Mouse (Mus musculus): ENCODE results near the gene Nudt16l1. TPM values are rescaled to one million over a fixed set of nuclear protein-coding genes. Genes with fewer than 3 reads are reported as not detected.
A peak's percentile ranks its signal among the peaks of the same experiment; 100 is the strongest.

Gene Nudt16l1
- total and polyA plus RNA-seq, 2 experiments, result 12.2 to 57.0 TPM

GRCm38 (mm10) chr16:4910758-4911157, 27.8 kb upstream of the Nudt16l1 start:
- no peak for DNase-seq (ENCODE audit: extremely low read depth, low read depth, low spot score)
- Histone ChIP-seq H3K36me3 (ENCODE audit: control insufficient read depth, insufficient read depth, low read length) (peaks cover 11% of the 10 kb centered on the region; the same call in 1 of the 2 replicates), H3K4me1 (ENCODE audit: control insufficient read depth, insufficient read depth, low read length) (peaks cover 21% of the 10 kb centered on the region), H3K79me2 (ENCODE audit: control insufficient read depth, insufficient read depth, low read length) (no peaks in the 10 kb centered on the region), H3K4me3 (ENCODE audit: insufficient read depth, low read depth, low read length) (no peak overlapping the region), H3K27ac (replicated peaks; ENCODE audit: insufficient read depth, low read depth, low read length) (no peak overlapping the region), H3K27me3 (ENCODE audit: control insufficient read depth, insufficient read depth, low read length) (no peaks in the 10 kb centered on the region), H3K9ac (ENCODE audit: low read depth, low read length) (no peak overlapping the region)
- WGBS, result 97% methylated on average over 8 of the region's 8 CpGs
- TF ChIP-seq POLR2A (IDR thresholded peaks at IDR 0.05; ENCODE audit: extremely low read depth, insufficient read depth, low read length), result no peak

DNA sequence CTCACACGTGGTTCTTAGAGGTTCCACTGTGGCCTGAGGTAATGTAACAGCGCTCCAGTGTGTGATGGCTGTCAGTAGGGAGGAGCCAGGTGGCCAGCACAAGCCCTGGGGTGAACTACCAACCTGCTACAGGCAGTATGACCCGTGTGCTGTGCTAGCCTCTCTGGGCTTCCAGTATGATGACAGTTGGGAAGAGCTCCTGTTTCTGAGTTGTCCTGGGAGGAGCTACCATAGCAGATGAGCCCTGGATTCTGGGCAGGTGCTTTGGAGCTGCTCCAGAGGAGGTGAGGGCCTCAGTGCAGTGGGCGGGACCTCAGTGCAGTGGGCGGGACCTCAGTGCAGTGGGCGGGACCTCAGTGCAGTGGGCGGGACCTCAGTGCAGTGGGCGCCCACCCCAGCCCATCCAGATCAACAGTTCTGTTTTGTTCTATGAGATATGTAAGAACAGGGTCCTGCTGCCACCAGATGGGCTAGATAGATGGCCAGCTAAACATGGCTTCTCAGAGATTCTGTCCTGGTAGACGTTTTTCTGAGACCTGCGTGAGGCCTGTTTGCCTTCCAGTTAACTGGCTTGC, 26.4 kb upstream of the Nudt16l1 start:
- DNase-seq (ENCODE audit: extremely low read depth, low read depth, low spot score), result no peak
- H3K79me2 ChIP-seq (ENCODE audit: control insufficient read depth, insufficient read depth, low read length), result no peaks in the 10 kb centered on the region
- H3K27me3 ChIP-seq (ENCODE audit: control insufficient read depth, insufficient read depth, low read length), result no peaks in the 10 kb centered on the region
- no peak overlapping the region for H3K9ac ChIP-seq (ENCODE audit: low read depth, low read length)
- H3K4me3 ChIP-seq (ENCODE audit: insufficient read depth, low read depth, low read length), result no peak overlapping the region
- no peak overlapping the region for H3K27ac ChIP-seq (replicated peaks; ENCODE audit: insufficient read depth, low read depth, low read length)
- WGBS, result 81% methylated on average over 10 of the region's 10 CpGs
- peaks cover 17% of the 10 kb centered on the region for H3K4me1 ChIP-seq (ENCODE audit: control insufficient read depth, insufficient read depth, low read length)
- peaks cover 17% of the 10 kb centered on the region; the same call in 1 of the 2 replicates for H3K36me3 ChIP-seq (ENCODE audit: control insufficient read depth, insufficient read depth, low read length)
- TF ChIP-seq CTCF (IDR thresholded peaks at IDR 0.05; ENCODE audit: low read depth, low read length), result no peak
- no peak for TF ChIP-seq POLR2A (IDR thresholded peaks at IDR 0.05; ENCODE audit: extremely low read depth, insufficient read depth, low read length)

GRCm38 (mm10) chr16:4912907-4913782, 25.4 kb upstream of the Nudt16l1 start:
- Histone ChIP-seq H3K36me3 (ENCODE audit: control insufficient read depth, insufficient read depth, low read length) (peaks cover 17% of the 10 kb centered on the region; the same call in 1 of the 2 replicates), H3K27ac (replicated peaks; ENCODE audit: insufficient read depth, low read depth, low read length) (peak overlapping the region; percentile 63), H3K4me1 (ENCODE audit: control insufficient read depth, insufficient read depth, low read length) (peaks cover 12% of the 10 kb centered on the region), H3K27me3 (ENCODE audit: control insufficient read depth, insufficient read depth, low read length) (no peaks in the 10 kb centered on the region), H3K9ac (ENCODE audit: low read depth, low read length) (peak overlapping the region; percentile 16; the same call in 1 of the 2 replicates), H3K79me2 (ENCODE audit: control insufficient read depth, insufficient read depth, low read length) (no peaks in the 10 kb centered on the region), H3K4me3 (ENCODE audit: insufficient read depth, low read depth, low read length) (no peak overlapping the region)
- TF ChIP-seq POLR2A (IDR thresholded peaks at IDR 0.05; ENCODE audit: extremely low read depth, insufficient read depth, low read length) (no peak), CTCF (IDR thresholded peaks at IDR 0.05; ENCODE audit: low read depth, low read length) (no peak)
- DNase-seq (ENCODE audit: extremely low read depth, low read depth, low spot score), result peak; percentile 45
- WGBS, result 54% methylated on average over 11 of the region's 11 CpGs

GRCm38 (mm10) chr16:4913783-4914735, 24.5 kb upstream of the Nudt16l1 start:
- TF ChIP-seq CTCF (IDR thresholded peaks at IDR 0.05; ENCODE audit: low read depth, low read length) (peak; percentile 72), POLR2A (IDR thresholded peaks at IDR 0.05; ENCODE audit: extremely low read depth, insufficient read depth, low read length) (no peak)
- Histone ChIP-seq H3K4me3 (ENCODE audit: insufficient read depth, low read depth, low read length) (no peak overlapping the region), H3K36me3 (ENCODE audit: control insufficient read depth, insufficient read depth, low read length) (peaks cover 18% of the 10 kb centered on the region; the same call in 1 of the 2 replicates), H3K9ac (ENCODE audit: low read depth, low read length) (no peak overlapping the region), H3K27ac (replicated peaks; ENCODE audit: insufficient read depth, low read depth, low read length) (peak overlapping the region; percentile 63; the same call in 1 of the 2 replicates), H3K79me2 (ENCODE audit: control insufficient read depth, insufficient read depth, low read length) (no peaks in the 10 kb centered on the region), H3K4me1 (ENCODE audit: control insufficient read depth, insufficient read depth, low read length) (peaks cover 9% of the 10 kb centered on the region), H3K27me3 (ENCODE audit: control insufficient read depth, insufficient read depth, low read length) (no peaks in the 10 kb centered on the region)
- WGBS, result 44% methylated on average over 12 of the region's 12 CpGs
- DNase-seq (ENCODE audit: extremely low read depth, low read depth, low spot score), result peak; percentile 60

GRCm38 (mm10) chr16:4915931-4916330, 22.6 kb upstream of the Nudt16l1 start:
- no peak for DNase-seq (ENCODE audit: extremely low read depth, low read depth, low spot score)
- no peak overlapping the region for H3K27ac ChIP-seq (replicated peaks; ENCODE audit: insufficient read depth, low read depth, low read length)
- no peaks in the 10 kb centered on the region for H3K79me2 ChIP-seq (ENCODE audit: control insufficient read depth, insufficient read depth, low read length)
- TF ChIP-seq CTCF (IDR thresholded peaks at IDR 0.05; ENCODE audit: low read depth, low read length), result no peak
- TF ChIP-seq POLR2A (IDR thresholded peaks at IDR 0.05; ENCODE audit: extremely low read depth, insufficient read depth, low read length), result no peak
- H3K9ac ChIP-seq (ENCODE audit: low read depth, low read length), result no peak overlapping the region
- 64% methylated on average over 3 of the region's 3 CpGs for WGBS
- peaks cover 14% of the 10 kb centered on the region; the same call in 1 of the 2 replicates for H3K36me3 ChIP-seq (ENCODE audit: control insufficient read depth, insufficient read depth, low read length)
- no peaks in the 10 kb centered on the region for H3K27me3 ChIP-seq (ENCODE audit: control insufficient read depth, insufficient read depth, low read length)
- H3K4me1 ChIP-seq (ENCODE audit: control insufficient read depth, insufficient read depth, low read length), result peaks cover 9% of the 10 kb centered on the region
- H3K4me3 ChIP-seq (ENCODE audit: insufficient read depth, low read depth, low read length), result no peak overlapping the region

All from liver, adult 2 months (tissue).